Mouse (Mus musculus) gastrocnemius, adult 8-10 months (tissue): ENCODE results near the gene Mn1. TPM values are rescaled to one million over a fixed set of nuclear protein-coding genes. Genes with fewer than 3 reads are reported as not detected.

Experiments used
- DNase-seq, 2 experiments: peaks; one replicate each; pipeline ENCODE4 v3.0.0; 2022; ENCODE audit warnings: low spot score in 2 of 2
- total RNA-seq, 4 experiments: library from RNA; stranded (reverse); gene quantifications; 2 replicates each; pipeline ENCODE4 v1.2.4; 2022

Mn1 gene
- 10 to 100 TPM; 28.0 to 63.4 (median 39.8) TPM for total RNA-seq

DNA sequence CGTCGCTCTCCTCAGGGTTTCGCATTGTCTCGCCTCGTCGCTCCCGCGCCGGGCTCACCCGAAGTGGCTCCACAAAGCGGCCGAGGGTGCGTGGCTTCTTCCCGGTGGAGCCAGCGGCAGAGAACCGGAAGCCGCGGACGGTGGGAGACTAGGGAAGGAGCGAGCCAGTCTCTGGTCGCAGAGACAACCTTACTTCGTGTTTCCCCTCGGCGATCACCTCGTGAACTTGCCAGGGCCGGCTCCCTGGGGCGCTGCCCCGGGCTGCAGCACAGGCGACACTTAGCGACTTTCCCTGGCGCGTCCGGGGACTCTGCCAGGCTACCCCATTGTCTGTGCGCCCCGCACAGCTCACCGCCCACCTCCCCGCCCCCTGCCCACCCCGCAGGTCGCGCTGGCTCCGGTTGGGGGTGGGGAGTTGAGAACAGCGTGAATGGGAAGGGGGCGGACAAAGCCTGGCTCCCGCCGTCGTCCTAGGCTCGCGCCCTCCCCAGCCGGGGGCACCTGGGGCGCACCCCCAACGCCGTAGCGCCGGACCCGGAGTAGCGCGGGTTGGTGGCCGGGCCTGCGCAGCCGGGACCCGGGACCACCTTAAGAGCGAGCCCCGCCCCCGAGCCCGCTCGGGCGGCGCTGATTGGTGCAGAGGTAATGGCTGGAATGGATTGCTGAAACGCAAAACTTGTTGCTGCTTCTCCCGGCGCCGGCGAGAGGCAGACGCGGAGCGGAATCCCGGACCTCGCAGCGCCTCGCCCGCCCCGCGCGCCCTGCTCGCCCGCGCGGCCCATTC is at the start of gene Mn1:
Gene Mn1 (plus strand): TSS at position 772 of the 784 bp plus-strand sequence.
- peak; percentile 88 to 89 for DNase-seq

DNA sequence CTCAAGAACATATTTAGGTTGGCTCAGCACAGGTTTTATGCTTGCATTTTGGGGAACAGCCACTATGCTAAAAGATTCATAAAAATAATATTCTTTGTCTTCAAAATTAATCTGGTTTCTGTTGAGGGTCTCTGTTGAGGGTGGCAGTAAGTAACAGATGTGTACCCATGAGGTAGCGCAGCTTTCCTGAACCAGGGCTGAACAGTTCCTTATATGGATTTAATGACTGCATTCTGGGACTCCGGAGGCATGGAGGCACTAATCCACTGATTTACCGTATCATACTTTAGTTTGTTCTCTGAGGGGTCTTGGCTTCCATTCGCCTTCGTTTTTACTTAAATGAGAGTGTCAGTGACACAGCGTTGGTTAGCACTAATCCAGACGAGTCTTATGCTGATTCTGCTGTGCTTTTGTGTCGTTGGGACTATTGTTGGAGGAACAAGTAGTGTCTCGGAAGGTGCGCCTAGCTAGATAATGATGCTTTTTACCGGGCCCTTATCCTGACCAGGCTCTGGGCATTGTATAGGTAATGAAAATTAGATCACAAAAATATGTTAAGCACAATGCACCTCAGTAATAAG is 49.1 kb upstream of the Mn1 start:
- DNase-seq: no peak

DNA sequence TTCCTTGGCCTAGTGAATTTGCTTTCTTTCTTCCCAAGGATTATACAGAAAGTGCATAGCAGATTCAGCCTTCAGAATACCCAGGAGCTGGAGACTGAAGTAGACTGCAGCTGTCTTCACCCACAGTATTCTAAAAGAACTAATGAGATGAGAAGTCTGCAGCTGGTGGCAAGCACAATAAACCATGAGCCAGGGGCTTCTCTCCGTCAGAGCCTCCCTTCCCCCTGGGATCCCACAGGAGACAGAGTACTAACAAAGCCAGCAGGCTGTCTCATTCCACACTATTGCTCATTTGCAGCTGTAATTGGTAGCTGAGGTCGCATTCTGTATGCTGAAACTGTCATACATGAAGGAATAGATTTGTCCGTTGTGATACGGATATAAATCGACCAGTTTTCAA is 48.6 kb upstream of the Mn1 start:
- no peak for DNase-seq

DNA sequence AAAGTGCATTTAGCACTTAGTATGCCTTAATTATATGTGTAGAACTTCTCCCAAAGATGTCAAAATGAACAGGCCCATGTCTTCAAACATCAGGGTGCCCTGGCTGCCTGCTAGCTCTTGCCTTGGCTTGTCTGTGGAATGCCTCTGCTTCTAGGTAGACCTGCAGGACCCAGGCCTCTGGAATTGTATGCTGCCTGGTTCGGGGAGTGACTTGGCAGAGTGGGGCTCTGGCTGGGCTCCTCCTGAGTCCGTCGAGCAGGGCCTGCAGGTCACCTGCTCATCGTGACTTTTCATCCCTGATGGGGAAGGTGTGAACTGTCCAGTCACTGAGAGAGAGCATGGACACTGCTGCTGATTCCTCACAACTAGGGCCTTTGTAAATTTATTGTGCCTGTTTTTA is 41.5 kb upstream of the Mn1 start:
- DNase-seq: no peak

DNA sequence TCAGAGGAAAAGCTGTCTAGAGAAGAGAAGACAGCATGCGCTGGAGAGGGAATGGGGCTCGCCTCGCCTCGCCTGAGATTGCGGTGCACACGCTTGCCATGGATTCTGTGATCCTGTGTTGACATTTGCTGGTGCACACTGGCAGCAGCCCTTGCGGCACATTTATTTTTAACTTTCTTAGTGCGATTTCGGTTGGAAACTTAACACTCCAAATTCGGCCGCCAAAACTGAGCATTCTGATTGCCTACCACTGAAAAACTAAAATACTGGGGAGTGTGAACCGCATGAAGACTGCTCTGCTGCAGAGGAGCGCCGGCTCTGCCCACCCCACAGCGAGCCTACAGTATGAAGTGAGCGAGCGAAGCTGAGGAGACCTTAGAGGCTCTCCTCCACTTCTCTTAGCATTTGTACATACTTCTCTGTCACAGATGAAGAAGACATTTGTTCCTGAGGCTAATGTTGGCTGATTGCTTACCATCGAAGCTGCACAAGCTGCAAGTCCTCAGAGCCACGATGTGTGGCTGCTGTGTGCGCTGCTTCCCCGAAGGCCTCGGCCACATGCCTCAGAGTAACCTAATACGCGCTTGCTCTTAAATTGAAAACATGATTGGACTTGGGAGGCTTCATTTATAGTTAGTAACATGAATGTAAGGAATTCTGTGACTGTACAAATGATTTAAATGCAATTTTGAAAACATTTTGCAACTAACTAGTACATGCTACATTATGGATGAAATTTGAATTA is 40.7 kb upstream of the Mn1 start:
- DNase-seq: no peak

DNA sequence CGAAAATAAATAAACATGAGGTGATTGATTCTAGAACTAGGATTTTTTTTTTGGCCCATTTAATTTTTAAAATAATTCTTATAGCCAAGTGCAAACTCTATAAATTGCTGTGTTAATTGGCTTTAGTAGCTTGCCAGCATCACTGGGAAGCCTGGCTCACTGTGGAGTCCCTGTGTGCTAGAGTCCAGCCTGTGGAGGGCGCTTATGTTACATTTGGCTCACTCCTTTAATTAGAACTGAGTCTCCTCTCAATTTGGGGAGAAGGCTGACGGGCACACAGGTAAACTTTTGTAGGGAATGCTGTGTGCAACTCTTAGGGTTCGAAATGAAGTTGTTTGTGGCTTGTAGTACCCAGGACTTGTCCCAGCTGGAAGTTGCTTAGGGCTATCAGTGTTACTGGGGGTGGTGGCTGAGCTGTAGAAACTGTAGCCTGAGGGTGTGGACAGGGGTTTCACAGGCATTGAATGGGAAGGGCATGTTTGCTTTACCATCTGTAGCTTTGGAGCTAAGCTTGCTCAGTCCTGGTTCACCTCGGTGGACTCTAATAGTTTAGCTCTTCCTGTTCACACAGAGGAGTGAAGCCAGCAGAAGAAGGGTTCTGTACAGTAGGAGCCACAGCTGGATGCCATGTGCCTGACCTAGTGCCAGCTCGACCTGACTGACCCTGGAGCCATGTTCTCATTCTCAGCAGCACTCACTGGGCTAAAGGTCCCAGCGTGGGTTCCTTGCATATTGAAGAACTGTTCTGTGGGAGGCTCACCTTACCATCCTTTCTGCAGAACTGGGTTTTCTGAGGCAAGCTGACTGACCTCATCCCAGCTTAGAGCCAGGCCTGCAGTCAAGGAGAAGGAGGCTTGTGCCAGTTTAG is 38.8 kb upstream of the Mn1 start:
- DNase-seq: no peak

DNA sequence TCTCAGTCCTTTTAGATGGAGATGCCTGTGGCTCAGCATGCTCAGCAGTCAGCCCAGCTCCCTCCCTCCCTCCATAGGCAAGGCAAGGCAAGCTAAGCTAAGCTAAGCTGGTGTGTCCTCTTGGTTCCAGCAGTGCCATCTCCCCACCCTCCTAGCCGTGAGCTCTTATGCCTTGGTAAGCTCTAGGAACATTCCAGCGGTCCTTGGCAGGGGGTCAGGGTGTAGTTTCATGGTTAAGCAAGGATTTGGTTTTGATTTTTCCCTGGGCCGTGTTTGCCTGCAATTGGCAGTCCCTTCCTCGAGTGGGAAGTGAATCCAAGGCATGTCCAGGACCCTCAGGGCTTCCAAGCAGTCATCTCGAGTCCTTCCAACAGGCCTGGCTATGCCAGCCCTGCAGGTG is 33.8 kb upstream of the Mn1 start:
- no peak for DNase-seq

DNA sequence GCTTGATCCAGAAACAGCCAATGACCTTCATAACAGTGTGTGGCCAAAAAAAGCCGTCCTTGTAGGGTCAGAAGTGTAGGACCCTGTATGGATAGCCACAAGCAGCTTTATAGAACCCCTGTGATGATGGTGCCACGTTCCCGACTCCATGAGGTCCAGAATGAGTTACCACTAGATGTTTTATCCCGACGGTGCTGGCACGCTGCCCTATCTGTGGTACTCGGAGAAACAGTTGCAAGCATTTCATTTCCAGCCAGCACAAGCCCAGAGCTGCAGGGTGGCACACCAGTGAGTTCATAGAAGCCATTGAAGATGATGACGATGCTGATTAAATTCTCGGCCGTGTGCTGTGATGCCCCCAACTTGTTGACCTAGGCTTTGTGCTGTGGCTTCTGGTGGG is 26.3 kb upstream of the Mn1 start:
- no peak for DNase-seq

DNA sequence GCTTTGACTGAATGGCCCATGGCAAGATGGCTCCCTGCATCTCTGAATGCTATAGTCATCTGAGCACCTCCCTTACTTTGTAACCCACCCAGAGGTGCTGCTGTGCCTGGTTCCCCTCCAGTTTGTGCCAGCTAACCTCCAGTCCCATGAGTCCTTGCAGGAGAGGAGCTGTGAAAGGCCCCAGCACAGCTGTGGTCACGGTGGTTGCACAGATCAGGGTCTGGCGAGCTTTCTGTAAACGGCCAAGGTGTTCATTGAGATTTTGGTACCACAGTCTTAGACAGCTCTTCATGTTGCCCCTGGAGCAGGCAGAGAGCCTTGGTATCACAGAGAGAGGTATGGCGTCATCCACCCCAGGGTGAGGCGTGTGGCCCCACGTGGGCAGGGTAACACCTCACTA is 25.7 kb upstream of the Mn1 start:
- DNase-seq: no peak

DNA sequence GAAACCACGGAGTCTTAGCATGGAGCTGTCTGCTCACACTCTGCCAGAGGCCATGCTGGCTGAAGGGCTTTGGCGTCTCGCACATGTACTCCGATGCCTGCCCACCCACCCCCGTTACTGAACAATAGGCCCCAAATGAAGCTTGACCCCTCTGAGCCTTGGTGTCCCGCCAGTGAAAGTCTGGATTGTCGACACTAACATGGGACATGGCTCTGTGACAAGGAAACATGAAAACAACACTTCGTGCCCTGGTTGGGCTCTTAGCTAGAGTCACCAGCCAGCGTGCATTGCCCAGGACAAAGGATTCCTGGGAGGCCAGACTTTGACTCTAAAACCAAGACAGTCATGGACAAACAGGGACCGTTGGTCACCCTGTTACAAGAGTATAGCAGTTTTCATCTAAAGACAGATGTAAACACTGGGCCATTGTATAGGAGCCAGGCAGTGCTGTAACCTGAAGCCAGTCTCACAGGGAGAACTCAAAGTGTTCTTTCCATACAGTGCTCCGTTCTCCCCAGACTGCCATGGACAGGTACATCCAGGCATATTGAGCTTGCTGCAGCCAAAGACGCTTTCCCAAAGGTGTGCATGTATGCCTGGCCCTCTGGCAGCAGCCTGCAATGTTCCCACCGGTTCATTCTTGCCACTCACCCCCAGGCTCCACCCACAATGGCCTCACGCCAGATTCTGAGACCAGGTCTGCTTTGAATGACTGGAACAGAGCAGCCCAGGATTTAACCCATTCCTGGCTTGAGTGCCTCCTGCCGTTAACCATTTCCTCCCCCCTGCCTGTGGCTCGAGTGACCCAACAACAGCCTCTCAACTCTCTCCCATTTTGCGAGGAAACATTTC is 23.6 kb upstream of the Mn1 start:
- DNase-seq: no peak

DNA sequence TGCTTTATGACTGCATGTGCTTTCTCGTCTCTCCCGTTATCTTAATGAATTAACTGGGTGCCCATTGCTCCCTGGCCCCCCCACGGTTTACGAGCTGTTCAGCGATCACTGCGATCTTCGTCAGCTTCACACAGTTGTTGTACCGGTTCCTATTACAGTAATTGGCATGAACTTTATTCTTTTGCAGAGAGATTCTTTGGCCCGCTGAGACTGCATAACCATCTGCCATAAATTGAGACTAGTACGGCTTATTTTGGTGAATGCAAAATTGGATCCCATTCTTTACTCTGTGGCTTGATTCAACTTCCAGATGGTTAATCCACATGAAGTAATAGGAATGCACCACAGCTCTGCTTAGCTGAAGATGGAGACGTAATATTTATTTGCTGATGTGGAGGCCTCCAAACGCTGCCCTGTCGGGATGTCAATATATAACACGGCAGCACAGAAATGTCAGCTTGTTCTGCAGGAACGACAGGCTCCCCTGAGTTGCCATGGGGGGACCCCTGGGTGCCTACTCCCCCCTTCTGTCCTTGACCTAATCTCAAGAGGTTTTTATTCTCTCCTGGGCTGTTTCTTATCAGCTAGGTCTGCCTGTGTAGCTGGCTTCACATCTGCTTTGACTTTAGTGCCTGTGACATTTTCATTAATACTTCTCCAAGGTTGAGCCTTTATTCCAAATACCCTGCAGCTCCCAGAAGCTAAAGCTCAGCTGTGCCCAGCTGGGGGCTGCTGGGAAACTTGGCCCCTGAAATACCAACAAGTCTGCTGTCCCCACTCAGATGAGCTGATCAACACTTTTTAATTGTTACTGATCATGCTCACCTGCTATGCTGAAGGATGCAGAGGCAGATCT is 22.7 kb upstream of the Mn1 start:
- DNase-seq: no peak

DNA sequence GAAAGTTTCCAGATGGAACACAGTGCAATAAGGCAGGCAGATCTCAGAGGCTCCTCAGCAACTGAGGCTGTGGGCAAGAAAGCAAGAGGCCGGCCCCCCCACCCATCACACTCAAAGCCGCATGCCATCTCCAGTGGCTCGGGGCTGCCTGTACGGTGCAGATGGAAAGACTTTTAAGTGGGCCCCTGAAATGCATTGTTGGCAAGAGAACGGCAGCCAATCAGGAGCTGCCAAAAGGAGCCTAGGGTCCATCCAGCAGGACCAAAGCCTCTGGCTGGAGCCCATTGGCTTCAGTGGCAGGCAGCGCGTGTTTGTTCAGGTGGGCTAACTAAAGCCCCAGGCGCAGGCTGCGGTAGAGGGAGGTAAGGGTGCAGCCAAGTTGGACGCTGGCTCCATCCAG is 21.4 kb upstream of the Mn1 start:
- DNase-seq: no peak

DNA sequence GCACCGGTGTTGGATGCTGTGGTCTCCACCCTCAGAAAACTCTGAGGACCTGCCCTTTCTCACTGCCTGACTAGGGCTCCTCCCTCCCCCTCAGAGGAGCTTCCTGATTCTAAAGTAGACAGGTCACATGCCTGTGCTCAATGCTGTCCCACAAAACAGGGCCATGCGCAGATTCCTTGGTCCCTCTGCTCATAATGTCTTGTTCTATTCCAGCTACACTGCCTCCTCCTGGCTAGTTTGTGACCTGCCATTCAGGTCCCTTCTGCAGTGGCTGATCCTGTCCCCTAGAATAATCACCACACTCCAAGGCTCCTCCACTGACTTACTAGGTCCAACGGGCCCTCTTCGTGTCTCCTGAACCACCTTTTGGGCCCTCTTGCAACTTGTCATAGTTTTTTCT is 21.0 kb upstream of the Mn1 start:
- DNase-seq: no peak

DNA sequence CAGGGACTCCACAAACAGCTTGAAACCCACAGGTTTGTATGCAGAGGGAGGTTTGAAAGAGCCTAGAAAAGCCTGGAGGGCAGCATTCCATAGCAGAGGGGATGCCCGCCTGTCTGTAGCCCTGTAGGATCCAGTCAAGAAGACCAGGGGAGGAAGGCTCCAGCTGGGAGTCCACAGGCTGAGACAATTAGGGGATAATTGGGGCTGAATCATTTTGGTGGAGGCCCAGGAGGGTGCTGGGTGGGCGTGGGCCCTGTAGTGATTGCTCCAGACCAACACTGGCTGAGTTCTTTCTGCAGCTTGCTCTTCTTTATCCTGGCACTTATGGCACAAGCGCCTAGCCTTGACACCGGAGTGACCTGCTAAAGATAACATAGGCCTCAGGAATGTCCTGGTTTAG is 18.7 kb upstream of the Mn1 start:
- DNase-seq: no peak

DNA sequence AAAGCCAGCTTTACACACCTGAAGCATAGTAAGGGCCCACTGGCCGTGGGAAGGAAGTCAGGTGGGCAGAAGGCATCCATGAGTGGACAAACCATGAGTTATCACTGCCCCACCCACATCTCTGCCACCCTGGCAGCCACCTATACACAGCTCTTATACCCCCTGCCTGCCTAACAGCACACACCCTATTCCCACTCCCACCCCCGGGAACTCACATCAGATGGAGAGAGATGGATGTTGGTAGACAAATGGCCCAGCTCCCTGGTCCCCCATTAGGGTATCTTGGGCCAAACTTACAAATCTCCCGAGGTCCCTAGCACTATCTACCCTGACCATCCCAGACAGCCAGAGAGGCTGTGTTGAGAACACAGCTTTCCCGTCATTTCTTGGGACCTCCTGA is 17.9 kb upstream of the Mn1 start:
- no peak for DNase-seq

DNA sequence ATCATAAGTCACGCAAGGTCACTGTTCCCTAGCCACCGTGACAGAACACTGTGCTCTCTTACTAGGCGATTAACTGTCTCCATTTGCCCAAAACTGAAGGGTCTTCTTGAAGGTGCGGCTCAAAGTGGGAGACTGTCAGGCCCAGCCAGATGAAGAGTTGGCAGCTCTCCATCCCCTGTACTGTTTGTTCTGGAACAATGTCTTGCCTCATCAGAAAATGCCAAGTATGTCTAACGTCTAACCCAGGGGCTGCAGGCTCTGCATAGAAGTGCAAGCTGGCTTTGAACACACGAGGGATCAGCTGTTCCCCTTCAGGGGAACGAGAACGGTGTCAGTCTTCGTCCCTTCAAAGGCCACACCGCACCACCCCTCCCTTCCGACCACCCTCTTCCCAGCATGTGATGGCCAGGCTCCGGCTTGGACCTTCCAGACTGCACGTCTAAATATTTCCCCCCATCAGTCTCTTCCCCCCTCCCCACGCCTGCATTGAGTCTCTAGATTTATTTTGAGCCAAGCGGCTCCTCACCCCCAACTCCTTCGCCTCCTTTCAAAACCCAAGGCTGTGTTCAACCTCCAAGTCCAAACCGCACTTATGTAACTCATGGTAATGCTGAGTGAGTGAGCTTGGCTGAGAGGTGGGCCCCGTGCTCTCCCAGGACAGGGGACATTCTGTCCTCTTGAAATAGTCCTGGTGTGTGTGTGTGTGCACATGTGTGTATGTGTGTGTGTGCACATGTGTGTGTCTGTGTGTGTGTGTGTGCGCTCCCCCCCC is 15.1 kb upstream of the Mn1 start:
- DNase-seq: no peak

DNA sequence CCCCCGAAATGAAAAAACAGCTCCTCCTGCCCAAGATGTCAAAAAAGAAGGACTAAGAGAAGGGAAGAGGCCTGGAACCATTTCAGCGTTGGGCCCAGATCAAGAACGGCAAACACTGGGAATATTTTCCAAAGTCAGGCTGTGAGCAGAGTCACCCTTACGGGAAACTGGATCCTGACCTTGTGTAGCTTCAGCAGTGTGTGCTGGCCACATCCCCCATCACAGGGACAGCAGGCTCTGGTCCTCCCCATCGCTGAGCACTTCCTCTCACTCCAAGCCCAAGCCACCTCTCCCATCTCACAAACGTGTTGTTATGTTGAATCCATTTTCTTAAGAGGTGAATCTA is 14.5 kb upstream of the Mn1 start:
- no peak for DNase-seq

DNA sequence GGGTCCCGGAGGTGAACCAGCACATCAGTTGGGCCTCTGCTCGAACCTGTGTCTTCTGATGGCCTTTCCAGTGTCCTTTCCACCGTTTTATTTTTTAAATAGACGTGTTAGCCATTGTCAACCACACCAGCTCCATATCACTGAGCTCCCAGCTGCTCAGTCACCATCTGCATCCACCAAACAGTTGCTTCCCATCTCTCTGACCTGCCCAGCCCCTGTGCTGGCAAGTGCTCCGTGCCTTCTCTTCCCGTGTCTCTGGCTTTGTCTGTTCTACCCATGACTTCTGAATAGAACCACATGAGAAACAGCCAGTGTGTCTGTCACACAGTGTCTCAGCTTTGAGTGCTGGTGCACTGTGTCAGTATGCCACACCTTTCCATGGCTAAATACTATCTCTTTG is 12.4 kb upstream of the Mn1 start:
- DNase-seq: no peak

DNA sequence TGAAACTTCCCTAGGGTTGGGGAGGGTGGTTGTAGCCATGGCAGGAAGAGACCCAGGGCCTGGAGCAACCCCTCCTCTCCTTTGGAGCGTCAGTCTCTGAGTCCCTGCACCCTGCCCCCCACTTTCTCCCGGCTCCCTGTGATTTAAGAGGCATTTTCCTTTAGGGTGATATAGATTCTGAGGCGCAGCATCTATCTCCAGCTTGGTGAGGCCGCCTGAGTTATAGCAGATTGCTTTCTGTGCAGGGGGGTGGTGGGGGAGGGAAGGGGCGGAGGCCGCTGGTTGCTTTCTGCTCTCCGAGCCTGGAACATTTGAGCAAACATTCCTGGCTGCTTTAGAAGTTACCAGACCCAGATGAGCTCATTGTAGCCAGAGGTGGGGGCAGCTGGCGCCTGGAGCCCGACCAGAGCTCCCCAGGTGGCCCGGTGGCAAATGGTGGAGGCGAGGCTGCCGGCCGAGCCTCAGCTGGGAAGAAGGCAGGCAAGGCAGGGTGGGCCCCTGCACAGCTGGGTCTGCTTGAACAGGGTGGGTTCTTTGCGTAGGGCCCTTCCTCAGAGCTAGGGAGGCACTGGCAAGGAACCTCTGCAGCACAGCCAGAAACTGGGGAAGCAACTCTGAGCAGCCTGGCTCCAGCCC is 8.6 kb upstream of the Mn1 start:
- DNase-seq: peak in 1 of 2 experiments; percentile 55
